8 mouse cellular contexts compared by ENCODE assay signal in genomic region chr10:75364214-75364690, GRCm38 (mm10). TPM values are rescaled to one million over a fixed set of nuclear protein-coding genes. Genes with fewer than 3 reads are reported as not detected.
DNase-seq lines count a peak whose midpoint lies in the region; ATAC-seq and TF ChIP-seq lines count a peak whose summit lies in the region.
"Not testable (repeated sequence)": the region's sequence is repeated elsewhere in the genome, so short reads cannot be mapped to it uniquely, and the experiment has no call there.

No protein-coding gene starts in this region.

- not testable (repeated sequence) for H3K4me3 ChIP-seq in CH12.LX (replicated peaks in 1 of 3; ENCODE audit: low read depth in 2 of 3, low read length in 2 of 3, poor library complexity in 1 of 3); brown adipose tissue, adult 24 weeks (ENCODE audit: insufficient read depth, low read depth, low read length); intestine, embryonic 15.5 days (replicated peaks)

- not testable (repeated sequence) for TF ChIP-seq POLR2A in CH12.LX (IDR thresholded peaks at IDR 0.05; ENCODE audit: low read depth, low read length)

- WGBS in intestine, embryonic 15.5 days, result 19% methylated on average over 1 of the region's 1 CpGs

- H3K27me3 ChIP-seq in CH12.LX (replicated peaks); intestine, embryonic 15.5 days (replicated peaks): not testable (repeated sequence)

- H3K4me2 ChIP-seq in CH12.LX (ENCODE audit: insufficient read depth, low read depth, poor library complexity, severe bottlenecking), result peak overlapping the region; percentile 75; the same call in 1 of the 2 replicates
- H3K4me2 ChIP-seq in intestine, embryonic 15.5 days (replicated peaks), result not testable (repeated sequence)

- in situ Hi-C loops in CH12.LX (cut with MboI; ENCODE audit: low pct_ligation_motif_present, low pct_unique_long_range_greater_than_20kb, low sequenced_read_pairs), result not testable (repeated sequence)

- not testable (repeated sequence) for H3K9me3 ChIP-seq in CH12.LX (replicated peaks; ENCODE audit: low read length); intestine, embryonic 15.5 days

- not testable (repeated sequence) for TF ChIP-seq CTCF in CH12.LX (conservative IDR thresholded peaks at IDR 0.05 in 1 of 2, IDR thresholded peaks at IDR 0.05 in 1 of 2; ENCODE audit: low read depth in 2 of 2, low read length in 2 of 2)

- not testable (repeated sequence) for H3K79me2 ChIP-seq in CH12.LX (replicated peaks; ENCODE audit: control insufficient read depth, extremely low read depth, insufficient read depth, poor library complexity, severe bottlenecking)

- TF ChIP-seq RAD21 in CH12.LX (IDR thresholded peaks at IDR 0.05; ENCODE audit: low read depth, low read length), result not testable (repeated sequence)

- not testable (repeated sequence) for H3K36me3 ChIP-seq in CH12.LX (replicated peaks in 1 of 2; ENCODE audit: control insufficient read depth in 1 of 2, insufficient read depth in 1 of 2, low read length in 1 of 2); intestine, embryonic 15.5 days

- not testable (repeated sequence) for H3K27ac ChIP-seq in CH12.LX (ENCODE audit: insufficient read depth, low read depth); intestine, embryonic 15.5 days
- H3K27ac ChIP-seq in brown adipose tissue, adult 24 weeks (replicated peaks; ENCODE audit: low read depth, low read length), result peak overlapping the region; percentile 32

- intact Hi-C loops in left cerebral cortex, postnatal 36 days (cut with DNase I), result not testable (repeated sequence)

- dilution Hi-C loops in CH12.LX (cut with MboI; ENCODE audit: extremely low pct_ligation_motif_present, extremely low pct_unique_long_range_greater_than_20kb, low sequenced_read_pairs), result not testable (repeated sequence)

- H3K9ac ChIP-seq in CH12.LX (ENCODE audit: insufficient read depth, low read depth); intestine, embryonic 15.5 days: not testable (repeated sequence)

- not testable (repeated sequence) for TF ChIP-seq EP300 in CH12.LX (IDR thresholded peaks at IDR 0.05; ENCODE audit: low read length)

- H3K4me1 ChIP-seq in CH12.LX (ENCODE audit: control insufficient read depth in 1 of 2, insufficient read depth in 2 of 2), result peaks cover 7 to 16% of the 10 kb centered on the region in 2 experiments; a peak in 3 of 4 replicates
- H3K4me1 ChIP-seq in brown adipose tissue, adult 24 weeks (ENCODE audit: control insufficient read depth, insufficient read depth, insufficient read length, low read length); intestine, embryonic 15.5 days (replicated peaks): not testable (repeated sequence)

- not testable (repeated sequence) for DNase-seq in CH12.LX (ENCODE audit: extremely low read depth)
- peak; percentile 28 for DNase-seq in fibroblast of lung, adult 2 months (ENCODE audit: low read depth)
- peak; percentile 47 to 50 for DNase-seq in heart, adult 9 months (ENCODE audit: low spot score in 2 of 2)
- peak; percentile 4 to 7 for DNase-seq in left cerebral cortex, postnatal 36 days (ENCODE audit: low spot score in 2 of 2)
- DNase-seq in lung, postnatal 36 days, result peak; percentile 15
- DNase-seq in right cerebral cortex, postnatal 14 days, result peak; percentile 19

- peak; percentile 87 for ATAC-seq in intestine, embryonic 15.5 days

TF ChIP-seq in CH12.LX, 34 proteins besides CTCF, POLR2A, EP300 and RAD21:
- peak; percentile 74 for TF ChIP-seq ZNF384 (IDR thresholded peaks at IDR 0.05; ENCODE audit: low read depth, low read length)

RNA-seq across cellular contexts. Expression of gene Upb1, which starts 36.7 kb away (rescaled TPM):
- total RNA-seq in CH12.LX (2012; rRNA removed) (2.0 and 2.8 TPM in 2 replicates), CH12.LX (2014; rRNA removed) (1.3 and 1.9 TPM in 2 replicates)
- polyA plus RNA-seq in CH12.LX (2012; ENCODE audit: insufficient read length, low read depth), result 1.6 and 1.7 TPM in 2 replicates
- 2.1 TPM in 1 of 2 replicates, not detected in the other for polyA plus RNA-seq in brown adipose tissue, adult 24 weeks (2012; ENCODE audit: insufficient read depth, insufficient read length, missing spikeins)
- 0.88 and 1.9 TPM in 2 replicates for polyA plus RNA-seq in intestine, embryonic 15.5 days (2015; fragmentation: Nextera tagmentation; extraction: Ambion mirVana)
- total RNA-seq in left cerebral cortex, postnatal 36 days (2021), result under 1 TPM; 0.22 to 0.39 TPM

RNA-seq across cellular contexts. Expression of gene Adora2a, which starts 47.6 kb away (rescaled TPM):
- 7.1 and 14.4 TPM in 2 replicates for total RNA-seq in CH12.LX (2012; rRNA removed)
- 2.5 and 3.2 TPM in 2 replicates for total RNA-seq in CH12.LX (2014; rRNA removed)
- polyA plus RNA-seq in CH12.LX (2012; ENCODE audit: insufficient read length, low read depth), result 6.4 and 7.6 TPM in 2 replicates
- 3.8 and 5.0 TPM in 2 replicates for polyA plus RNA-seq in brown adipose tissue, adult 24 weeks (2012; ENCODE audit: insufficient read depth, insufficient read length, missing spikeins)
- 2.5 and 3.2 TPM in 2 replicates for polyA plus RNA-seq in intestine, embryonic 15.5 days (2015; fragmentation: Nextera tagmentation; extraction: Ambion mirVana)
- 10 to 100 TPM; 17.6 to 26.3 TPM for total RNA-seq in left cerebral cortex, postnatal 36 days (2021)
